29 mouse cellular contexts compared by ENCODE assay signal in the genomic region with DNA sequence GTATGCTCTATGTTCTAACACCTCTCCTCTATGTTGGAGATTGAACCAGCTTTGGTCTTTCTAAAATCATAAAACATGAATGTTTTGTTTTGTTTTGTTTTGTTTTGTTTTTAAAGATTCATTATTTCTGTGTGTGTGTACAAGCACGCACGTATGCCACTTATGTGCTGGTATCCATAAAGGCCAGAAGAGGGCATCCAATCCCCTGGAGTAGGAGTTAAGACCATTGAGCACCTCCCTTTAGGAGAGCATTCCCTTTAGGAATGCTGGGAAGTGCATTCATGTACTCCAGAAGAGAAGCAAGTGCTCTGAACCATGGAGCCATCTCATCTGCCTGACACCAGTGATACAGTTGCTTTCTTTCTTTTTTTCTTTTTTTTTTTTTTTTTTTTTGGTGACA. TPM values are rescaled to one million over a fixed set of nuclear protein-coding genes. Genes with fewer than 3 reads are reported as not detected.
DNase-seq lines count a peak whose midpoint lies in the region; ATAC-seq and TF ChIP-seq lines count a peak whose summit lies in the region.
"Had no signal": no experiment of that assay in that cellular context is flagged by ENCODE, and none has a peak within 500 bp of the region (broad histone marks: within the 10 kb centered on the region; RNA-seq: fewer than 3 reads in every experiment).

No protein-coding gene starts in this region.

- intact Hi-C loops in heart, adult 2 months (cut with DNase I), result loop anchor here (5.0 kb wide), 1 partner anchor 319 kb away; no protein-coding TSS in a partner anchor
- intact Hi-C loops in heart, postnatal 10 days (cut with DNase I), result no loop called here

- ATAC-seq in hindbrain, postnatal 0 days, result no peak
- ATAC-seq: forebrain, embryonic 16.5 days; midbrain, embryonic 16.5 days had no signal

- H3K4me2 ChIP-seq in hindbrain, postnatal 0 days (ENCODE audit: low read depth, low read length), result no peak overlapping the region
- H3K4me2 ChIP-seq: heart, embryonic 15.5 days; kidney, embryonic 15.5 days; limb, embryonic 15.5 days; lung, embryonic 15.5 days; neural tube, embryonic 13.5 days had no signal

- TF ChIP-seq EP300 in heart, adult 2 months (IDR thresholded peaks at IDR 0.05; ENCODE audit: insufficient read depth, low read depth, low read length), result no peak

- no peaks in the 10 kb centered on the region for H3K27me3 ChIP-seq in heart, adult 2 months (ENCODE audit: control insufficient read depth, insufficient read depth, low read length)
- H3K27me3 ChIP-seq in hindbrain, postnatal 0 days (ENCODE audit: insufficient read depth, low read length), result no peaks in the 10 kb centered on the region
- H3K27me3 ChIP-seq: heart, embryonic 15.5 days; kidney, embryonic 15.5 days; limb, embryonic 15.5 days; lung, embryonic 15.5 days; neural tube, embryonic 13.5 days had no signal

- H3K79me2 ChIP-seq in heart, adult 2 months (replicated peaks; ENCODE audit: control insufficient read depth, insufficient read depth, low read length), result no peaks in the 10 kb centered on the region

- no peak overlapping the region for H3K9ac ChIP-seq in heart, adult 2 months (ENCODE audit: low read depth, low read length)
- H3K9ac ChIP-seq in hindbrain, postnatal 0 days (replicated peaks; ENCODE audit: low read length), result no peak overlapping the region
- H3K9ac ChIP-seq: heart, embryonic 15.5 days; kidney, embryonic 15.5 days; limb, embryonic 15.5 days; lung, embryonic 15.5 days; neural tube, embryonic 13.5 days had no signal

- TF ChIP-seq POLR2A in heart, adult 2 months (IDR thresholded peaks at IDR 0.05; ENCODE audit: insufficient read depth, low read depth, low read length), result no peak

- no peak overlapping the region for H3K27ac ChIP-seq in heart, adult 2 months
- H3K27ac ChIP-seq in layer of hippocampus, adult 2 months, result no peak overlapping the region
- no peak overlapping the region for H3K27ac ChIP-seq in hindbrain, postnatal 0 days
- H3K27ac ChIP-seq: embryonic facial prominence, embryonic 10.5 days; forebrain, embryonic 10.5 days; heart, embryonic 15.5 days; hindbrain, embryonic 10.5 days; kidney, embryonic 15.5 days; left cerebral cortex, adult 2 months; limb, embryonic 15.5 days; lung, embryonic 15.5 days; midbrain, embryonic 10.5 days; neural tube, embryonic 13.5 days had no signal

- H3K36me3 ChIP-seq in heart, adult 2 months (ENCODE audit: control insufficient read depth, insufficient read depth, low read length), result no peaks in the 10 kb centered on the region
- no peaks in the 10 kb centered on the region for H3K36me3 ChIP-seq in hindbrain, postnatal 0 days (ENCODE audit: insufficient read depth, low read length)
- H3K36me3 ChIP-seq: embryonic facial prominence, embryonic 10.5 days; forebrain, embryonic 10.5 days; heart, embryonic 15.5 days; hindbrain, embryonic 10.5 days; kidney, embryonic 15.5 days; limb, embryonic 15.5 days; lung, embryonic 15.5 days; midbrain, embryonic 10.5 days; neural tube, embryonic 13.5 days had no signal

- H3K4me1 ChIP-seq in heart, adult 2 months (ENCODE audit: control insufficient read depth, insufficient read depth, low read length), result no peaks in the 10 kb centered on the region
- H3K4me1 ChIP-seq in hindbrain, postnatal 0 days (ENCODE audit: insufficient read depth, low read length), result no peaks in the 10 kb centered on the region
- H3K4me1 ChIP-seq: embryonic facial prominence, embryonic 10.5 days; forebrain, embryonic 10.5 days; heart, embryonic 15.5 days; hindbrain, embryonic 10.5 days; kidney, embryonic 15.5 days; limb, embryonic 15.5 days; lung, embryonic 15.5 days; midbrain, embryonic 10.5 days; neural tube, embryonic 13.5 days had no signal

- no peak overlapping the region for H3K4me3 ChIP-seq in heart, adult 2 months
- H3K4me3 ChIP-seq in layer of hippocampus, adult 2 months, result no peak overlapping the region
- no peak overlapping the region for H3K4me3 ChIP-seq in hindbrain, postnatal 0 days (ENCODE audit: low read length)
- H3K4me3 ChIP-seq: embryonic facial prominence, embryonic 10.5 days; forebrain, embryonic 10.5 days; heart, embryonic 15.5 days; hindbrain, embryonic 10.5 days; kidney, embryonic 15.5 days; left cerebral cortex, adult 2 months; limb, embryonic 15.5 days; lung, embryonic 15.5 days; midbrain, embryonic 10.5 days; myocyte; neural tube, embryonic 13.5 days had no signal

- 99% methylated on average over 2 of the region's 2 CpGs for WGBS in heart, adult 2 months
- WGBS in hindbrain, postnatal 0 days, result 95% methylated on average over 2 of the region's 2 CpGs

- no peak for DNase-seq in heart, adult 2 months
- no peak for DNase-seq in heart, postnatal 10 days
- no peak for DNase-seq in layer of hippocampus, adult 2 months (ENCODE audit: low spot score in 2 of 2)
- DNase-seq in layer of hippocampus, adult 9-10 months (ENCODE audit: low spot score), result no peak
- DNase-seq in retina, postnatal 1 day, result peak; percentile 11
- DNase-seq in retina, embryonic 14.5 days (ENCODE audit: low spot score), result no peak
- no peak for DNase-seq in spleen, postnatal 36 days (ENCODE audit: low spot score in 2 of 2)
- no peak for DNase-seq in hindbrain, postnatal 0 days (ENCODE audit: low spot score)
- DNase-seq: adrenal gland, postnatal 14 days; cerebellum, adult 9-10 months; gastrocnemius, postnatal 25 days; kidney, postnatal 4 days; left cerebral cortex, postnatal 4 days; right cerebral cortex, adult 18-20 months; thymus, adult 2 months; thymus, postnatal 4 days had no signal

- TF ChIP-seq CTCF in heart, adult 2 months (IDR thresholded peaks at IDR 0.05), result peak; percentile 44
- TF ChIP-seq CTCF in layer of hippocampus, adult 2 months (conservative IDR thresholded peaks at IDR 0.05), result peak; percentile 36
- TF ChIP-seq CTCF in hindbrain, postnatal 0 days (IDR thresholded peaks at IDR 0.05; ENCODE audit: low read depth), result no peak

- H3K9me3 ChIP-seq in hindbrain, postnatal 0 days (ENCODE audit: low read length), result no peaks in the 10 kb centered on the region
- H3K9me3 ChIP-seq: embryonic facial prominence, embryonic 10.5 days; forebrain, embryonic 10.5 days; heart, embryonic 15.5 days; hindbrain, embryonic 10.5 days; kidney, embryonic 15.5 days; limb, embryonic 15.5 days; lung, embryonic 15.5 days; midbrain, embryonic 10.5 days; neural tube, embryonic 13.5 days had no signal

RNA-seq across cellular contexts. Expression of a gene that starts 21.5 kb away (rescaled TPM):
- total RNA-seq in heart, adult 2 months (2021), result 1 to 10 TPM; 7.5 to 7.6 TPM
- 5.0 and 5.4 TPM in 2 replicates for polyA plus RNA-seq in heart, adult 2 months (2012; rRNA removed)
- total RNA-seq in heart, postnatal 10 days (2021), result 10 to 100 TPM; 17.7 to 18.5 TPM
- total RNA-seq in layer of hippocampus, adult 2 months (2021), result 10 to 100 TPM; 66.7 to 68.8 TPM
- total RNA-seq in hindbrain, postnatal 0 days (2014; rRNA removed), result 39.4 and 76.7 TPM in 2 replicates
- 5.5 and 6.5 TPM in 2 replicates for polyA plus RNA-seq in hindbrain, postnatal 0 days (2015; fragmentation: Nextera tagmentation; extraction: Ambion mirVana)
